Mouse (Mus musculus): Measurements from ENCODE around the gene Casp8. TPM values are rescaled to one million over a fixed set of nuclear protein-coding genes. Genes with fewer than 3 reads are reported as not detected.
"Not testable (repeated sequence)": the region's sequence is repeated elsewhere in the genome, so short reads cannot be mapped to it uniquely, and the experiment has no call there.

The Casp8 gene
- total RNA-seq, 2 experiments from 2014 or later, result 15.4 to 20.7 TPM

DNA sequence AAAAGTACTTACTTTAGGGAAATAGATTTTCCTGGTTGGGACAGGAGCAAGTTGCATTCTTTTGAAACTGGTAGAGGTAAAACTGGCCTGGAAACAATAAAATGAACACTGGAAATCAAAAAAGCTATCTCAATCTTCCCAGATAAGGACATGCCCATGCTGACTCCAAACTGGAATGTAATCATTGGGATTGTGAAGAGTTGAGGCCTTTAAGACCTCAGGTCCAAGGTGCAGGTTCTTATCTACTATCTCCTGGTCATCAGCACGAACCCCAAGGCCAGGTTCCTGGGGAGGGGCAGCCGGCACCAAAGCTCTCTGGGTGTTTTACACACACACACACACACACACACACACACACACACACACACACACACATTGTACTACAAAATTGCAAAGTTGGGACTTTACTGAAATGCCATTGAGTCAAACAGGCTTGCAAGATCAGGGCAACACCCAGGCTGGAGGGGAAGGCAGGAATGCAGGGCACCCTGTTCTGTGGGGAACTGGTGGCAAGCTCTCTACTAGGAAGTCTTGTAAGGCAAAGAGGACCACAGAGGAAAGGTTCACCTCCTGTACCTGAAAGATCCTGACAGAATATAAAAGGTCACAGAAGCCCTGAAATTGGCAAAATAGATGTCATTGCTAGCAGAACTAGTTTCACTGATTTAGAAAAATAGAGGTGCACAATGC, 96.5 kb downstream of the Casp8 start:
- not testable (repeated sequence) for DNase-seq (ENCODE audit: low spot score in 2 of 2)

DNA sequence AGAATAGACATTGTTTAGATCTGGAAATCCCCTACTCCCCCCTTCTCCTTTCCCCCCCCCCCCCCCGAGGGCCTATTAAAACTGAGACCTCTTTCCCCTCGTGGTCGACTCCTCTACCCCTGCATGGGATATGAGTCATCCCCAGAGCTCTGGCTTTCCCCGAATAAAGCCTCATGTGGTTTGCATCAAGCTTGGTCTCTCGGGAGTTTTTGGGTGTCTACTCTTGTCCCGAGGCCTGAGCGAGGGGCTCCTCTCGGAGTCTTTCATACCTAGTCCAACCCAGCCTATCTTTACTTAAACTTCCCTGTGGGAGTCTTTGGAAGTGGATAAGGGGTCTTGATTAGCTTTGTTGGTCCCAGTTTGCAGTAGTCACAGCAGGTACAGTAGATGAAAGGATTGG, 97.2 kb downstream of the Casp8 start:
- DNase-seq (ENCODE audit: low spot score in 2 of 2), result not testable (repeated sequence)

Other genes starting within 250 kb of the Casp8 start
- gene Fam126b, start 209.1 kb upstream of the Casp8 start, total RNA-seq (2021), result 10 to 100 TPM; 28.9 to 46.1 TPM
- 100 to 1,000 TPM; 138 to 195 TPM for gene Ndufb3, start 209.0 kb upstream of the Casp8 start, total RNA-seq (2021)
- gene Als2cr12, start 99.4 kb upstream of the Casp8 start, total RNA-seq (2021), result 1 to 10 TPM; 1.1 to 2.4 TPM
- 100 to 1,000 TPM; 109 to 110 TPM for gene Cflar, start 83.9 kb upstream of the Casp8 start, total RNA-seq (2021)
- 10 to 100 TPM; 46.3 to 70.8 TPM for gene Trak2, start 178.1 kb downstream of the Casp8 start, total RNA-seq (2021)
- gene Stradb, start 178.1 kb downstream of the Casp8 start, total RNA-seq (2021), result 10 to 100 TPM; 32.7 to 47.4 TPM